Mouse (Mus musculus) kidney, adult 2 months (tissue): ENCODE measurements around the gene Fbxo22.

ENCODE experiments used
- CTCF ChIP-seq: fragments of 200-500 bp; conservative IDR thresholded peaks from 2 replicates; pipeline ENCODE4 v1.5.1; 2011; ENCODE audit warnings: low read depth, mild to moderate bottlenecking, control low read depth, low read length, moderate library complexity, mixed read lengths; ENCODE audit not compliant: insufficient read depth, insufficient read length
- POLR2A ChIP-seq: fragments of 200-500 bp; IDR thresholded peaks from one replicate; pipeline ENCODE4 v1.6.1; 2011; ENCODE audit warnings: low read depth, low read length, control low read depth

GRCm38 (mm10) chr9:55195876-55196275, 12.8 kb upstream of the Fbxo22 start:
- TF ChIP-seq POLR2A, result no peak
- TF ChIP-seq CTCF, result no peak
